Mouse (Mus musculus): ENCODE data around the gene Ndufa3.
"Not testable (repeated sequence)": the region's sequence is repeated elsewhere in the genome, so short reads cannot be mapped to it uniquely, and the experiment has no call there.

Gene Ndufa3

DNA sequence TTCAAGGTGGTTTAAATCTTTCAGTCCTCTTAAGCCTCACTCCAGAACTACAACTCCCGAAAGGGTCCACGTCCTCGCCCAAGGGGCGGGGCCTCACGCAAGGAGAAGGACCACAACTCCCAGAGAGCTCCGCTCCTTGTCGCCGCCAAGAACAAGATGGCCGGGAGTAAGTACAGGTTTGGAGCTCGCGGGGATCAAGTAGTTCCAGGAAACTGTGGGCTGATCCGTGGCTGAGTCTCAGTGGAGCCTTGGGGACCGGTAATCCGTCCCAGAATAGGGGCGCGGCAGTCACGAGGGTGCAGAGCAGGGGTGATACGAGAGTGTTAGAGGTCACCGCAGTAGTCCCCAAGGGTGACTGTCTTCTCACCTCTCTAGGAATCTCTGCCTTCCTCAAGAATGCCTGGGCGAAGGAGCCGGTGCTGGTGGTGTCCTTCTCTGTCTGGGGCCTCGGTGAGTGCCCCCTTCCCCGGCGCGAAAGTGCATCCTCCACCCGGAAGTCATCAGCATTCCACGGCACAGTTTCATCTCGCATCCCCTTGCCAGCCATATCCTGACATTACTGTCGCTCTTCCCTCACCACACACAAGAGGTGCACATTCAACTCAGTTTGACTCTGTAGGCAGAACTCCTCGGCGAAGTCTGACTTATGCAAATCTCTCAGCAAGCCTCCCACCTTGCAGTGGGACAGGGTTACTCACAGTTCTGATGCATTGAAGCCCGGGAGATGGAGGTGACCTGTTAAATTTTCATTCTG, at the start of gene Ndufa3:
Ndufa3 (plus strand) TSS at position 132 of the 754 bp plus-strand sequence.
- DNase-seq (ENCODE audit: low read depth), result peak; percentile 95

DNA sequence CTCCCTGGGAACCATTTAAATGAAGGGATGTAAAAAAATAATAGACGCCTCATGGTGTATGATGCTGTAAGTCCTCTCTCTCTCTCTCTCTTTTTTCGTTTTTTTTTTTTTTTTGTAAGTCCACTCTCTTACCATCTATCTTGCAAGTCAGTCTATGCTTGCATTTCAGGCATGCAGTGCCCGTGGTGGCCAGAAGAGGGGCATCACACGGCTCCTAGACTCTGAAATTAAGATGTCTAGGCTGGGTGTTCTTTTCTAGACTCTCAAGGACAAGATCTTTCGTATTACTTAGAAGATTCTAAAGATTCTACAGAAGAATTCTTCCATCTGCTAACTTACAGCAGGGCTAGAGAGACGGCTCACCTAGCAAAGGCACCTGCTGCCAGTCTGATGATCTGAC, 47.4 kb upstream of the Ndufa3 start:
- DNase-seq (ENCODE audit: low read depth), result no peak

DNA sequence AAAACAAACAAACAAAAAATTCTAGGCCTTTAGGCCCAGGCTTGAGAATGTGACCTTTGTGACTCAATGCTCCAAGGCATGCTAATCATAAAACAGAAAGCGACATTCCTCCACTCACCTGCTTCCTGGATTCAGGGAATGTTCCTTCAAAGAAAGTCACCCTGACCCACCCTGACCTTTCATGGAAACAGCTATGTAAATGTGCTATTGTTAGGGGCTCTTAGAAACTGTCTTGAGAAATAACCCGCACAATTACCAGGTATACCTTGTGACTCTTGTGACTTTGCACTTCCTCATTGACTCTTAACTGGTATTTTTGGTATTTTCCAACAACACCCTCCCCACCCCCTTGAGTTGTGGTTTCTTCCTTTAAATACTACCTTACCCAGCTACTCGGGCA, 46.6 kb upstream of the Ndufa3 start:
- DNase-seq (ENCODE audit: low read depth), result not testable (repeated sequence)

DNA sequence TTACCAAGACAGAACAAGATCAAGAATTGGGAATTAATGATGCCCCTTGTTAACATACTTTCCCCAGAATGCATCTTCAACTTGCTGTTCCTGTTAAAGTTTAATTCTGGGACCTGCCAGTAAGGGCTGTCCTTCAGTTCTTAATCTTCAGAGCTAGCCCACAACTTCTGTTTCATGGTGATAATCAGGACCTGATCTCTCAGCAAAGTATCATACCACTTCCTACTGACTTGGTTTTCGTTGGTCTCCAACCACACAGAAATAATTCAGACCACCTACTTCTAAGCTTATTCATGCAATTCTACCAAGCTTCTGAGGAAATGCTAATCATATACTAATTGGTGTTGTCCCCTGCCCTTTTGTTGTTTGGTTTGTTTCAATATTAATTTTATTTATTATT, 45.3 kb upstream of the Ndufa3 start:
- DNase-seq (ENCODE audit: low read depth), result no peak

DNA sequence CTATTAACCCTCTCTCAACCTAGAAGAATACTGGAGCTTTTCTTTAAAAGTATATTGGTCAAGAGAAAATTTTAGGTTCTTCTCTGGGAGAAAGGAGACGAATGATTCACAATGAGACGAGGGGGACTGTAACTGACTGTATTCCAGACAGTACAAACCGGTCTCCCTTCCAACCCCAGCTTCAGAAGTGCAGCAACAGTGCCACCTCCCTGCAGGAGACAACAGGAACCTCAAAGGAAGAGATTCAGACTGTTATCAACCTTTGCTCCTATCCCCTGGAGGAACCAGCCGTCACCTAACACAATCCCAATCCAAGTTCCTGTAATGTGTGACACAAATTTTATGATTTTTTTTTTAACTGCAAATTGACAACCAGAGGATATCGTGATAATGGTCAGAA, 43.0 kb upstream of the Ndufa3 start:
- no peak for DNase-seq (ENCODE audit: low read depth)

DNA sequence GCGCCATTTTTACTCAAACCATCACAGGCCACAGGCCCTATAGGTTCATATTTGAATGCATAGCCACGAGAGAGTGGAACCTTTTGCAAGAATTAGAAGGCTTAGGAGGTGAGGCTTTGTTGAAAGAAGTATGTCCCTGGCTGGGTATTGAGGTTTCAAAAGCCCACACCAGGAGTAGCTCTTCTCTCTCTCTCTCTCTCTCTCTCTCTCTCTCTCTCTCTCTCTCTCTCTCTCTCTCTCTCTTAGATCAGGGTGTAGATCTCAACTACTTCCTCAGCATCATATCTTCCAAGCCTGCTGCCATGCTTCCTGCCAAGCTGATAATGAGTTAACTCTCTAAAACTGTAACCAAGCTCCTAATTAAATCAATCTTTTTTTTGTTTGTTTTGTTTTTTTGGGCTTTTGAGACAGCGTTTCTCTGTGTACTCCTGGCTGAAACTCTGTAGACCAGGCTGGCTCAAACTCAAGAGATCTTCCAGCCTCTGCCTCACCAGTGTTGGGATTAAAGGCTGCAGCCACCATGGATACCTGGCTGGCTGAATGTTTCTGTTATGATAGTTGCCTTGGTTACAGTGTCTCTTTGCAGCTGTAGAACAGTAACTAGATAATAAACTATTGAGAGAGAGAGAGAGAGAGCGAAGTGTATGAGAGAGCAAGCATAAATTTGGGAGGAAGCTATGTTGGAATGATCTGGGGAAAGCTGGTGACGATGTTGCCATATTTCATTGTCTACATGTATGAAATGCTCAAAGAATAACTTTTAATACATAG, 40.6 kb upstream of the Ndufa3 start:
- no peak for DNase-seq (ENCODE audit: low read depth)

DNA sequence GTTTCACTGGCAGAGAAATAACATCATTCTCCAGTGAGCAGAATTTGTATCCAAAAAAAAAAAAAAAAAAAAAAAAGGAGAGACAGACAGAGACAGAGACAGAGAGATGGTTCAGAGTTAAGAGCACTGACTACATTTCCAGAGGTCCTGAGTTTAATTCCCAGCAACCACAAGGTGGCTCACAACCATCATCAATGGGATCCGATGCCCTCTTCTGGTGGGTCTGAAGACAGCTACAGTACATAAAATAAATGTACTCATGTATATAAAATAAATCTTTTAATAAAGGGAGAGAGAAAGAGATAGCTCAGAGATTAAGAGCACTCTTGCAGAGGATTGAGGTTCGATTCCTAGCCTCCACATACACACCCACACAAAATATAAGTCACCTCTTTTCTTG, 39.0 kb upstream of the Ndufa3 start:
- no peak for DNase-seq (ENCODE audit: low read depth)

DNA sequence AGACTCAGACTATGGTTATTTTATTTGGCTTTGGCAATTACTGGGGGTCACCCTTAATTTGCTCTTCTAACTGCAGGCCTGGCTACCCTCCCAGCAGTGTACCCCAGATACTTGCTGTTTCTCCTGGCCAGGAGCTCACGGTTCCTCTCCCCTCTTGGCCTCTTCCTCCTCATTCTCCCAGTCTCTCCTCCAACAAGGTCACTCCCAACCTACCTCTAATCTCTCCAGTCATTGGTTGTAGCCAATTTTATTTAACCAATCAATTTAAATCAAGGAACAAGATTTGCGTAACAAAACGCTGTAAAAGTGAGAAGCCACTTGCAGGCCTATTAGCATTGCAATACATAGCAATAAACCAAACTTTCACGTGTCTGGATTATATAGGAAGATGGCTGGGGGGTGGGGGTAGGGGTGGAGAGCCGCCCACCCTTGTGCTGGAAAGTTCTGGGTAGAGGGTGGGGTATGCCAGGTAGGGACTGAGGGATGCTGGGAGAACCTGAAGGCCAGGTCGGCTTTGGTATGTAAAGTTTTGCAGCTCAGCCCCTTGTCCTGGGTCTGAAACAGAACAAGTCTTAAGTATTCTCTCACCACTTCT, 38.1 kb upstream of the Ndufa3 start:
- no peak for DNase-seq (ENCODE audit: low read depth)

DNA sequence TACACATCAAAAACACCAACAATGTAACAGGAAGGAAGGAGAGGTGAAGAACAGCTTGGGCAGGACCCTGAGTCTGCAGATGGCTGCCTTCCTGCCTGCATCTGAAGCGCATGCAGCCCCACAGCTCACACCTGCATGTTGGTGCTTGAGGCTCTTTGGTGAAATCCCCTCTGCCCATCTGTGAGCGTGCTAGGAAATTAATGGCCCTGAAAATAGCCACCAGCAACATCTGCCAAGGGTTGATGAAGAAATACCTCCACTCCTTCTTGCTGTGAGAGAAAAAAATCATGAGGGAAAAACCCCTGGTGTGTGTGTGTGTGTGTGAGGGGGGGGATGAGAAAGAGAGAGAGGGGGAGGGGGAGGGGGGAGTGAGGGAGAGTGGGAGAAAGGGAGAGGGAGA, 37.1 kb upstream of the Ndufa3 start:
- DNase-seq (ENCODE audit: low read depth), result no peak

DNA sequence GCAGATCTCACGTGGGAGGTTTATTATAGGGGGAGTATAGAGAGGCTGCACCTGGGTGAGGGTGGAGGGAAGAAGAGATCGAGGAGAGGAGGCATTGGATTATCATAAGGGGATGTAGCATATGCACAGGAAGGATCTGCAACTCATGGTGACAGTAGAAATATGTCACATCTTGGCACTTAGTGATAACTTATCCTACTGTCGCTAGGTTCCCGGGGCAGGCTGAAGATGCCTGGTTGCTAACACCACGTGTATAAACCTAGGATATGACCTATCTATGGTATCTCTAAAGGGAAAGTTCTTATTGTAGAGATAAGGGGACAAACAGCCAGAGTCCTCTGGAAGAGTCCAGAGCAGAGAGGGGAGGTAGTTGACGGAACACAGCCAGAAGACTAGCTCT, 31.4 kb upstream of the Ndufa3 start:
- no peak for DNase-seq (ENCODE audit: low read depth)

DNA sequence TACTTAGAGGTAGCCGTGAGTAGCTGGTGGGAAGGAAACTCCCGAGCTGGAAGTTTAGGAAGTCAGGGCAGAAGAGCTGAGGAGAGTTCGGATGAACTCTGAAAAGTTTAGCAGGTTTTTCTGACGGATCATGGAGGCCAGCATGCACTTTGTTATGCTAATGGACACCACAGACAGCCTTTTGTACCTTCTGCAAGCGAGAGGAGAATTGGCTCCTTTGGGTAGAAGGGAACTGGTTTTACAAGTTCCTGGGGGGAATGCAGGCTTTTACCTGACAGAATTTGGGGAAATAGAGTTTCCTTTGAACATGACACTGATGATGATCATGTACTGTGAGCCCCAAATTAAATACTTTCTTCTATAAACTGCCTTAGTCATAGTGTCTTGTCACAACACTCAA, 30.9 kb upstream of the Ndufa3 start:
- DNase-seq (ENCODE audit: low read depth), result no peak

DNA sequence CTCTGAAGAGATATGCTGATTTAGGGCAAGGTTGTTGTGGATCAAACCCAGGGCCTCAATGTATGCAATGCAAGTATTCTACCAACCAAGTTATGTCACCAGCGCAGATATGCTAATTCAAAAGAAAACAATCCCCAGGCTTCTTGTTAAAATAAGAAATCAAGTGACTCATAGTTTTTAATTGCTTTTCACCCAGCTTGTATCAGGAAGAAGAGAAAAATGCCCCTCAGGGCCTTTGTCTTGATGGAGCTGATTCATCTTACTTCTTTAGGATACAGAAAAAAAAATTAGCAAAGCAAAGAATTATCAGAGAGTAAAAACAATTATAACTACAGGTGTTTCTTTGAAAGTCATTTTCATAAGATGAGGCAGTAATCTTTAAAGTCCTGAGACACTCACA, 29.9 kb upstream of the Ndufa3 start:
- no peak for DNase-seq (ENCODE audit: low read depth)

DNA sequence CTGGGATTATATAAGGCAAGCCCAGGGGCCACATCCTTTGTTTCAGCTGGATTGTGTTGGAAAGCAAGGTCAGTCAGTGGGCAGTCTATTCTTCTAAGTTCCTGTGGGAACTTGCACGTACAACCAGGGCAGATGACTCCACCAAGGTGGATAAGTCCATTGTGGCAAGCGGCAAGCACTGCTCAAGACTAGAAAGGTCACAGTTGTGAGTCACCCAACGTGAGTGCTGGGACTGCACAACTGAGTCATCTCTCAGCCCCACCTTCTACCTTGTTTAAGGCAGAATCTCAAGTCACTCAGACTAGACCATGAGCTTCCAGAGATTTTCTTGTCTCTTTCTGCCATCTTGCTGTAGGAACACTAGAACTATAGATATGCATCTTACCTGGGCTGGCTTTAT, 26.6 kb upstream of the Ndufa3 start:
- no peak for DNase-seq (ENCODE audit: low read depth)

DNA sequence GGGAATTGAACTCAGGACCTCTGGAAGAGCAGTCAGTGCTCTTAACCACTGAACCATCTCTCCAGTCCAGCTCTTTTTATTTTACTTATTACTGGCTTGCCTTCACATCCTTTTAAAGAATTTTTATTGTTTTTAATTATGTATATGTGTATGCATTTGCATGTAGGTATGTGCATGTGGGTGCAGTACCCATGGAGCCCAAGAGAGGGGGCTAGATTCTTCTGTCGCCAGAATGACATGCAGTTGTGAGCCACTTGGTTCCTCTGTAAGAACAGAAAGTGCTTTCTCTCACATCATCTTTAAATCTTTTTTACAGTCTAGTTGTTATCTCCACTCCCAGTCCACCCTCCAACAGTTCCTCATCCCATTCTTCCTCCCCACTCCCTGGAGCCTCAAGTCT, 25.6 kb upstream of the Ndufa3 start:
- no peak for DNase-seq (ENCODE audit: low read depth)

DNA sequence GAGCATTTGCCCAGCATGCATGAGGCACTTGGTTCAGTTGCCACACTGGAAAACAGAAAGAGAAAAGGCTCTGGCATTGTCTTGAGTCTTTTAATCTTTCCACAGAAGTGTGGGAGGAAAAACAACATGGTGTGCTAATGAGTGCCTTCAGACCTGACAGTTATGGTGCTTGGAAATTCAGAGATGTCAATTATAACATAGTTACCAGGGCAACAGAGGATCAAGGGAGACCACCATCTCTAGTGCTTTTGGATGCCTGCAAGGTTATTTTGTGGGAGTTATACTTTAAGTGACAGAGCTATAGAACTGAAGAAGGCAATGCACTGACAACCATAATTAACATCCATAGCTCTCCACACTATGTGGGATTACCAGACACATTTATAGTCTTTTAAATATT, 23.3 kb upstream of the Ndufa3 start:
- DNase-seq (ENCODE audit: low read depth), result no peak

DNA sequence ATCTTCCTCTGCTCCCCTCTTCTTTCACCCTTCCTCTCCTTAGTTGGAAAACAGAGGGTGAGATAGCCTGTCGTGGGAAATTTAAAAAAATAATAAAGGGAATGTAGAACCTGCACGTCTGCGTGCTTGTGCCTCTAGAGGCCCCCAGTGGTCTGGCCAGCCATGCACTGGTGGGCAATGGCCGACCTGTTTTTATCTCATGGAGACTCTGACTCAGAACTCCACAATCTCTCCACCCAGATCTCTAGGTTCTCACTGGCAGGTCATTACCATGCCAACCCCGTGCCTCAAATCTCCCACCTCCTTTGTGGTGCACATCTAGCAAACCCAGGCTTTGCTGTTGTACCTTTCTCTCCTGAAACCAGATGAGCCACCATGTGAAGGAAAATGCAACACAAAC, 22.5 kb upstream of the Ndufa3 start:
- no peak for DNase-seq (ENCODE audit: low read depth)

DNA sequence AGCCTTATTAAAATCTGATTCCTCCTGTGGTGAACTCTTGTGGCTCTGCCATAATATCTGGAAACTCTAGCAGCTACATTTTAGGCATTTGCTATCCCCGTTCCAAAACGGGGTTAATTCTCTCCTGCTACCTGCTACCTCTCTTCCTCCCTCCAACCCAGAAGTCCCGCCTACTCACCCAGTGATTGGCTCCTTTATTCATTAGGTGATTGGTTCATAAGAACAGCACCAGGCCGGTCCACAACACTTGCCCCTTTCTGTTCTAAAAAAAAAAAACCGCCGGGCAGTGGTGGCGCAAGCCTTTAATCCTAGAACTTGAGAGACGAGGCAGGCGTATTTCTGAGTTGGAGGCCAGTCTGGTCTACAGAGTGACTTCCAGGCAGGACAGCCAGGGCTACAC, 22.0 kb upstream of the Ndufa3 start:
- peak; percentile 54 for DNase-seq (ENCODE audit: low read depth)

DNA sequence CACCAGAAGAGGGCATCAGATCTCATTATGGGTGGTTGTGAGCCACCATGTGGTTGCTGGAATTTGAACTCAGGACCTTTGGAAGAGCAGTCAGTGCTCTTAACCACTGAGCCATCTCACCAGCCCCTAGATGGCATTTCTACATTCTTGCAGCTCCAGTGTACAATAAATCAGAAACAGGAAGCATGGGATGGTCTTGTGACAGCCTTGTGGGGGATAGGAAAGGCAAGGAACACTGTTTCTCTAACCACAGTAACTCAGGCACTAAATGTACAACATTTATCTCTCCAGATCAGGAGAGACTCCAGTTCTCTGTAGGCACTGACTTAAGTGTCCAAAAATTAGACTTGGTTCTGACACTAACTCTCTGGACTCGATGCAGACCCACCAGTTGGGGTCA, 19.4 kb upstream of the Ndufa3 start:
- not testable (repeated sequence) for DNase-seq (ENCODE audit: low read depth)

DNA sequence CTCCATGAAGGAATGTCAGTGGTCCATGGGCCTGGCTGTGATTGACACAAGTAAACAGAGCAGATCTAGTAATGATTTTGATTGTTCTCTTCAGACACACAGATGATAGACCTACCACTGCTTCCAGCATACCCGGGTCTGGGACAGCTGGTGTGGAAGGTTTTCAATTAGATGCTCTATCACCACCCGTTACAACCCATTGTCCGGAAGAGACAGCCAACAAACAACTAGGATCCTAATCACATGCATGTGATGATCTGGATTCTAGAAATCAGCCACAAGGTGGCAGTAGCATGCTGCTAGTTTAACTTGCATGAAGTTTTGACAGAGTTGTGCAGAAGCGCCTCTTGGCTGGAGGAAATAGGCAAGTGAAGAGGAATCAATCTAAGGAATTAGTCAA, 16.1 kb upstream of the Ndufa3 start:
- peak; percentile 86 for DNase-seq (ENCODE audit: low read depth)

DNA sequence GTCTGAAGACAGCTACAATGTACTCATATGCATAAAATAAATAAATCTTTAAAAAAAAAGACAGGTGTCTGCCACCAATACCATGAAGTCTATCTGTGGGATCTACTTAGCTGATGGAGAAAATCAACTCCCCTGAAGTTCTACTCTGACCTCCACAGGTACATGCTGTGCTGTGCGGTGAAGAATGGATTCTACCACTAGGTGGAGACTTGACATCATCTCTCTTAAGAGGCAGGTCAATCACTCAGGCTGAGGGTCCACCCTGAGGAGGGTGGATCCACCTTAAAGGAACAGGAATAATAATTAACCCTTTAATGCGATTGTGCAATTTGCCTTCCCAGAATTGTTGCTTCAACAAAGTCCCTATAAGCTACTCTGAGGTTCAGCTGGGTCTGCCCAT, 10.4 kb upstream of the Ndufa3 start:
- peak; percentile 55 for DNase-seq (ENCODE audit: low read depth)

DNA sequence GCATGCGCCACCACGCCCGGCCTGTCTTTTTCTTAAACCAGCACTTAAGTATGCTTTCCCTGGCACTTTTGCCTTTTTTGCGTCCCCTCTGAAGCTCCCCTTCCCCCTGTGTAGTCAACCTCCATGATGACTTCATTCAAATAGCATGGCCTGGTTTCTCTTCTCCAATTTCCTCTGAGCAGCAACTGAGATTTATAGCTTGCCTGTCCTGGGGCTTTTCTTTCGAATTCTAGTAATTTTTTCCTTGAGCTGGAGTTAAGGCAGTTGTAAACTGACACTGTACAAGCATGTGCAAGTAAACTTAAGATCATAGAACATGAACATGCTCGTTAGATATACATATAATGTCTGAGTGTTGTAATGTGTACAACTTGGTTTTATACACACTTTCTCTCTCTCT, 9.8 kb upstream of the Ndufa3 start:
- DNase-seq (ENCODE audit: low read depth), result no peak

DNA sequence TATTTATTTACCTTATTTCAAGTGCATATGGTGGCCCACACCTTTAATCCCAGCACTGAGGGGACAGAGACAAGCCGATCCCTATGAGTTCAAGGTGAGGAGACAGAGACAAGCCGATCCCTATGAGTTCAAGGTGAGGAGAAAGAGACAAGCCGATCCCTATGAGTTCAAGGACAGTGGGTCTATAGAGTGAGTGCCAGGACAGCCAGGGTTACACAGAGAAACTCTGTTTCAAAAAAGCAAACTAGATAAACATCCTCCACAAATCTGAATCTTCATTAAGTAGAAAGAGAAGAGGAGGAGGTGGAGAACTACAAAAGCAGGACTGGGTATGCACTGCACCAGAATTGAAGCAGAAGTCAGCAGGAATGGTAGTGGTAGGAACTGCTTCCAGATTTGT, 8.5 kb upstream of the Ndufa3 start:
- DNase-seq (ENCODE audit: low read depth), result no peak

DNA sequence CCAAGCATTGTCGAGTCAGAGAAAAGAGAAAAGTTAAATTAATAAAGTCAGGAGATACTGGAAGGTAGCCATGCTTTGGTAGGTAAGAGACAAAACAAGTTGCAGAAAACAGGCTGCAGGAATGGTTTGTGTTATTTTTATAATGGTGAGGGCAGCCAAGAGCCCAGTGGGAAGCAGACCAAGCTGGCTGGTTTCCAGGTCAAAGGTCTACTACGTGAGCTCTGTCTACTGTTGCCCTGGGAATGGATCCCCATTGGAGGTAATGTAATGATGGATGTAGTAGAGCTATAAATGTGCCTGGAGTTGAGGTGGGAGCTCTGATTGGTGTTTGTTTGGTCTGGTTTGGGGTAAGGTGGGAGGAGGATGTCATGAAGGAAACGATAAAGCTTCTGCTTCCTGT, 8.1 kb upstream of the Ndufa3 start:
- DNase-seq (ENCODE audit: low read depth), result no peak
